Mouse (Mus musculus): ENCODE data around the gene Hus1. TPM values are rescaled to one million over a fixed set of nuclear protein-coding genes. Genes with fewer than 3 reads are reported as not detected.

Gene Hus1
- 8.5 and 9.2 TPM in 2 replicates for polyA plus RNA-seq (2015; fragmentation: Nextera tagmentation; extraction: Ambion mirVana)

GRCm38 (mm10) chr11:9010853-9011339 is at the start of gene Hus1:
TSS of gene Hus1 (minus strand) at chr11:9011191.

GRCm38 (mm10) chr11:9048703-9049060 is 37.7 kb upstream of the Hus1 start, which contains the start of gene Sun3:
TSS of gene Sun3 (minus strand) at chr11:9048991.

GRCm38 (mm10) chr11:9048011-9048702 is 37.2 kb upstream of the Hus1 start, which contains the start of gene Gm11992:
TSS of gene Gm11992 (plus strand) at chr11:9048594.

GRCm38 (mm10) chr11:8973166-8973565 is 37.8 kb downstream of the Hus1 start, which contains the start of gene Pkd1l1:
TSS of gene Pkd1l1 (minus strand) at chr11:8973266.

Other genes with a start within 250 kb of the Hus1 start
- gene Pkd1l1, start 37.9 kb downstream of the Hus1 start, polyA plus RNA-seq (2015; fragmentation: Nextera tagmentation; extraction: Ambion mirVana) = 0.12 and 0.21 TPM in 2 replicates
- gene Gm11992, start 37.4 kb upstream of the Hus1 start, polyA plus RNA-seq (2015; fragmentation: Nextera tagmentation; extraction: Ambion mirVana) = 0.27 and 0.29 TPM in 2 replicates
- not detected in 2 replicates for gene Sun3, start 37.8 kb upstream of the Hus1 start, polyA plus RNA-seq (2015; fragmentation: Nextera tagmentation; extraction: Ambion mirVana)
- 6.5 and 7.7 TPM in 2 replicates for gene Upp1, start 106.9 kb upstream of the Hus1 start, polyA plus RNA-seq (2015; fragmentation: Nextera tagmentation; extraction: Ambion mirVana)
- 0.84 and 1.5 TPM in 2 replicates for gene Abca13, start 180.8 kb upstream of the Hus1 start, polyA plus RNA-seq (2015; fragmentation: Nextera tagmentation; extraction: Ambion mirVana)